In the genomic region with DNA sequence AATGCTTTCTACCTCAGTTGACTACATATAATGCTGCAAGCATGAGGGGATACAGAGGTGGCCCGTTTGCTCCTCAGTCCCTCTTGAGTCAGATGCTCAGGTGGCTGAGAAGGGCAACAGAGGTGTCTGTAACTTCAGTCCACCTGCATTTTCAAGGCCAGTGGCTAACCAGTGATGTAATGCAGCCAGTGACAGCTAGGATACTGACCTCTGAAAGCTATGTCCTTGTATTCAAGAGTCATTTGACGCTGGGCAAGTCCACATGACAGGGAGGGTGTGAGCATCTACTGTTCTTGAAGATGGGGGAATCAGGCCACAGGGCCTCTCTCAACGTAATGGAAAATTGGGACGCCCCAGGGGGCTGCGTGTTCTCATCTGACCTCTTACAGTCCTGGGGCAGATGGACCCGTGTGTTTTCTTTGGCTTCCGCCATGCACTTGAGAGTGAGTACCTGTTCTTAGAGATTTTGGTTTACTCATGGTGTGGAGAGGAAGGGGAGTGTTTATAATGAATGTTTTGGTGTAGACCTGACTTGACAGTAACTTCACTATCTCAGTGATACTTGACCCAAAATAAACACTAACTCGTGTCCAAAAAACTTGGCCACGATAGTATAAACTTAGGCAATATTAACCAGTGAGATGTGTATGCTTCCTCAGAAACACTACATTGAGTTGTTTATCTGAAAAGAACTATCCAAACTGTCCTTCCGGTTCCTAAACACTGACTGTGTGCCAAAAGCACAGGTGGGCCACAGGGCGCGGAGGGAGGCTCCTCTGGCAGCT, we compare ENCODE assay signal across 16 mouse cellular contexts. TPM values are rescaled to one million over a fixed set of nuclear protein-coding genes. Genes with fewer than 3 reads are reported as not detected.
DNase-seq lines count a peak whose midpoint lies in the region; ATAC-seq and TF ChIP-seq lines count a peak whose summit lies in the region.
"Had no signal": no experiment of that assay in that cellular context is flagged by ENCODE, and none has a peak within 500 bp of the region (broad histone marks: within the 10 kb centered on the region; RNA-seq: fewer than 3 reads in every experiment).

No protein-coding gene starts in this region.

- H3K4me1 ChIP-seq in heart, adult 2 months (ENCODE audit: control insufficient read depth, insufficient read depth, low read length) = peaks cover 4% of the 10 kb centered on the region; the same call in 1 of the 2 replicates
- peaks cover 6% of the 10 kb centered on the region; the same call in 1 of the 2 replicates for H3K4me1 ChIP-seq in heart, embryonic 11.5 days (ENCODE audit: control insufficient read depth, insufficient read depth, low read length)
- no peaks in the 10 kb centered on the region for H3K4me1 ChIP-seq in midbrain, embryonic 11.5 days (ENCODE audit: control insufficient read depth, insufficient read depth, low read length)
- no peaks in the 10 kb centered on the region for H3K4me1 ChIP-seq in midbrain, embryonic 10.5 days
- H3K4me1 ChIP-seq in intestine, embryonic 16.5 days (ENCODE audit: control insufficient read depth, insufficient read depth, low read length) = peaks cover 2% of the 10 kb centered on the region; the same call in 1 of the 2 replicates
- no peaks in the 10 kb centered on the region for H3K4me1 ChIP-seq in hindbrain, postnatal 0 days (ENCODE audit: insufficient read depth, low read length)
- H3K4me1 ChIP-seq: hindbrain, embryonic 12.5 days had no signal

- no peaks in the 10 kb centered on the region for H3K9me3 ChIP-seq in heart, embryonic 11.5 days (replicated peaks; ENCODE audit: control insufficient read depth, low read length)
- H3K9me3 ChIP-seq in midbrain, embryonic 11.5 days (ENCODE audit: control insufficient read depth, low read length) = no peaks in the 10 kb centered on the region
- H3K9me3 ChIP-seq in midbrain, embryonic 10.5 days (replicated peaks) = no peaks in the 10 kb centered on the region
- H3K9me3 ChIP-seq in intestine, embryonic 16.5 days (ENCODE audit: control insufficient read depth, low read length) = no peaks in the 10 kb centered on the region
- H3K9me3 ChIP-seq in hindbrain, postnatal 0 days (ENCODE audit: low read length) = no peaks in the 10 kb centered on the region
- H3K9me3 ChIP-seq: hindbrain, embryonic 12.5 days; kidney, embryonic 15.5 days; limb, embryonic 13.5 days had no signal

- DNase-seq in heart, adult 2 months = peak; percentile 64 to 68
- peak; percentile 65 for DNase-seq in midbrain, embryonic 11.5 days (ENCODE audit: low spot score, missing footprints)
- no peak for DNase-seq in midbrain, embryonic 10.5 days (ENCODE audit: low spot score)
- DNase-seq in heart, postnatal 10 days = peak; percentile 41 to 56
- no peak for DNase-seq in hindbrain, postnatal 0 days (ENCODE audit: low spot score)
- DNase-seq: adrenal gland, postnatal 25 days; cerebellum, adult 18-20 months; gastrocnemius, postnatal 10 days; lung, postnatal 36 days; thymus, postnatal 14 days had no signal

- TF ChIP-seq CTCF in heart, adult 2 months (IDR thresholded peaks at IDR 0.05) = no peak; the same call in 1 of the 2 replicates
- TF ChIP-seq CTCF in hindbrain, postnatal 0 days (IDR thresholded peaks at IDR 0.05; ENCODE audit: low read depth) = no peak

- no peak for TF ChIP-seq POLR2A in heart, adult 2 months (IDR thresholded peaks at IDR 0.05; ENCODE audit: insufficient read depth, low read depth, low read length)

- 0 out of 2 replicates have a peak, but pooled peaks have one; percentile 61 for TF ChIP-seq EP300 in heart, adult 2 months (IDR thresholded peaks at IDR 0.05; ENCODE audit: insufficient read depth, low read depth, low read length)

- no peaks in the 10 kb centered on the region for H3K79me2 ChIP-seq in heart, adult 2 months (replicated peaks; ENCODE audit: control insufficient read depth, insufficient read depth, low read length)

- peak overlapping the region; percentile 6 for H3K27ac ChIP-seq in heart, adult 2 months
- no peak overlapping the region for H3K27ac ChIP-seq in heart, embryonic 11.5 days (ENCODE audit: low read depth, low read length)
- H3K27ac ChIP-seq in midbrain, embryonic 11.5 days (ENCODE audit: low read depth, low read length) = no peak overlapping the region
- H3K27ac ChIP-seq in midbrain, embryonic 10.5 days (replicated peaks) = no peak overlapping the region
- no peak overlapping the region for H3K27ac ChIP-seq in intestine, embryonic 16.5 days (ENCODE audit: low read length)
- H3K27ac ChIP-seq in hindbrain, postnatal 0 days = no peak overlapping the region
- H3K27ac ChIP-seq: hindbrain, embryonic 12.5 days; kidney, embryonic 15.5 days; limb, embryonic 13.5 days had no signal

- no peak overlapping the region for H3K4me3 ChIP-seq in heart, adult 2 months
- H3K4me3 ChIP-seq in heart, embryonic 11.5 days (ENCODE audit: low read depth, low read length) = no peak overlapping the region
- H3K4me3 ChIP-seq in midbrain, embryonic 11.5 days (ENCODE audit: low read depth, low read length) = no peak overlapping the region
- H3K4me3 ChIP-seq in midbrain, embryonic 10.5 days = no peak overlapping the region
- H3K4me3 ChIP-seq in intestine, embryonic 16.5 days (ENCODE audit: low read length) = no peak overlapping the region
- no peak overlapping the region for H3K4me3 ChIP-seq in hindbrain, postnatal 0 days (ENCODE audit: low read length)
- H3K4me3 ChIP-seq: hindbrain, embryonic 12.5 days; kidney, embryonic 15.5 days; limb, embryonic 13.5 days had no signal

- no peaks in the 10 kb centered on the region for H3K27me3 ChIP-seq in heart, adult 2 months (ENCODE audit: control insufficient read depth, insufficient read depth, low read length)
- no peaks in the 10 kb centered on the region; the same call in 1 of the 2 replicates for H3K27me3 ChIP-seq in heart, embryonic 11.5 days (ENCODE audit: control insufficient read depth, insufficient read depth, low read length)
- H3K27me3 ChIP-seq in midbrain, embryonic 11.5 days (ENCODE audit: control insufficient read depth, insufficient read depth, low read length) = no peaks in the 10 kb centered on the region
- H3K27me3 ChIP-seq in midbrain, embryonic 10.5 days (ENCODE audit: low read depth, poor library complexity, severe bottlenecking) = no peaks in the 10 kb centered on the region
- H3K27me3 ChIP-seq in intestine, embryonic 16.5 days (replicated peaks; ENCODE audit: control insufficient read depth, insufficient read depth, low read length) = no peaks in the 10 kb centered on the region
- H3K27me3 ChIP-seq in hindbrain, postnatal 0 days (ENCODE audit: insufficient read depth, low read length) = no peaks in the 10 kb centered on the region
- H3K27me3 ChIP-seq: hindbrain, embryonic 12.5 days; kidney, embryonic 15.5 days; limb, embryonic 13.5 days had no signal

- no peaks in the 10 kb centered on the region for H3K36me3 ChIP-seq in heart, adult 2 months (ENCODE audit: control insufficient read depth, insufficient read depth, low read length)
- no peaks in the 10 kb centered on the region for H3K36me3 ChIP-seq in heart, embryonic 11.5 days (ENCODE audit: control insufficient read depth, insufficient read depth, low read length)
- no peaks in the 10 kb centered on the region for H3K36me3 ChIP-seq in midbrain, embryonic 11.5 days (ENCODE audit: control insufficient read depth, insufficient read depth, low read length)
- H3K36me3 ChIP-seq in midbrain, embryonic 10.5 days = no peaks in the 10 kb centered on the region
- H3K36me3 ChIP-seq in intestine, embryonic 16.5 days (ENCODE audit: control insufficient read depth, insufficient read depth, low read length) = no peaks in the 10 kb centered on the region
- H3K36me3 ChIP-seq in hindbrain, postnatal 0 days (ENCODE audit: insufficient read depth, low read length) = no peaks in the 10 kb centered on the region
- H3K36me3 ChIP-seq: hindbrain, embryonic 12.5 days; kidney, embryonic 15.5 days; limb, embryonic 13.5 days had no signal

- intact Hi-C loops in heart, adult 2 months (cut with DNase I) = no loop called here
- intact Hi-C loops in heart, postnatal 10 days (cut with DNase I) = no loop called here

- no peak overlapping the region for H3K9ac ChIP-seq in heart, adult 2 months (ENCODE audit: low read depth, low read length)
- H3K9ac ChIP-seq in heart, embryonic 11.5 days (ENCODE audit: low read depth, low read length) = no peak overlapping the region
- no peak overlapping the region for H3K9ac ChIP-seq in midbrain, embryonic 11.5 days (ENCODE audit: low read length)
- no peak overlapping the region for H3K9ac ChIP-seq in intestine, embryonic 16.5 days (ENCODE audit: low read depth, low read length)
- H3K9ac ChIP-seq in hindbrain, postnatal 0 days (replicated peaks; ENCODE audit: low read length) = no peak overlapping the region
- H3K9ac ChIP-seq: hindbrain, embryonic 12.5 days; kidney, embryonic 15.5 days; limb, embryonic 13.5 days had no signal

- ATAC-seq in heart, embryonic 11.5 days (replicated peaks; ENCODE audit: insufficient number of reproducible peaks, low FRiP score, low TSS enrichment) = no peak
- ATAC-seq in midbrain, embryonic 11.5 days (ENCODE audit: low FRiP score) = no peak
- peak; percentile 64; the same call in 1 of the 2 replicates for ATAC-seq in intestine, embryonic 16.5 days
- no peak for ATAC-seq in hindbrain, postnatal 0 days
- ATAC-seq: inflammation-experienced regulatory T-cells, adult 6 months had no signal

- no peak overlapping the region for H3K4me2 ChIP-seq in heart, embryonic 11.5 days
- H3K4me2 ChIP-seq in midbrain, embryonic 11.5 days = no peak overlapping the region
- H3K4me2 ChIP-seq in intestine, embryonic 16.5 days (ENCODE audit: low read depth, low read length) = no peak overlapping the region
- no peak overlapping the region for H3K4me2 ChIP-seq in hindbrain, postnatal 0 days (ENCODE audit: low read depth, low read length)
- H3K4me2 ChIP-seq: hindbrain, embryonic 12.5 days; kidney, embryonic 15.5 days; limb, embryonic 13.5 days had no signal

- WGBS in heart, adult 2 months = 66% methylated on average over 12 of the region's 12 CpGs
- 75% methylated on average over 12 of the region's 12 CpGs for WGBS in heart, embryonic 11.5 days (ENCODE audit: insufficient replicate concordance)
- 91% methylated on average over 12 of the region's 12 CpGs for WGBS in midbrain, embryonic 11.5 days
- WGBS in midbrain, embryonic 10.5 days = 89% methylated on average over 12 of the region's 12 CpGs
- 62% methylated on average over 12 of the region's 12 CpGs for WGBS in intestine, embryonic 16.5 days
- 87% methylated on average over 12 of the region's 12 CpGs for WGBS in hindbrain, postnatal 0 days

RNA-seq across cellular contexts. Expression of gene Pcsk6, which starts 48.0 kb away (rescaled TPM):
- 10 to 100 TPM; 36.0 to 44.0 TPM for total RNA-seq in heart, adult 2 months (2021)
- polyA plus RNA-seq in heart, adult 2 months (2012; rRNA removed) = 27.9 and 41.2 TPM in 2 replicates
- 5.7 and 6.1 TPM in 2 replicates for polyA plus RNA-seq in heart, embryonic 11.5 days (2014; fragmentation: Nextera tagmentation; extraction: Ambion mirVana)
- polyA plus RNA-seq in midbrain, embryonic 11.5 days (2014; fragmentation: Nextera tagmentation; extraction: Ambion mirVana) = 0.69 and 0.85 TPM in 2 replicates
- 0.70 and 0.74 TPM in 2 replicates for polyA plus RNA-seq in midbrain, embryonic 10.5 days (2016; fragmentation: Nextera tagmentation; extraction: Ambion mirVana)
- total RNA-seq in heart, postnatal 10 days (2021) = 10 to 100 TPM; 75.5 to 83.3 TPM
- 2.2 and 2.3 TPM in 2 replicates for polyA plus RNA-seq in intestine, embryonic 16.5 days (2015; fragmentation: Nextera tagmentation; extraction: Ambion mirVana)
- total RNA-seq in hindbrain, postnatal 0 days (2014; rRNA removed) = 13.0 and 20.1 TPM in 2 replicates
- 2.0 and 2.1 TPM in 2 replicates for polyA plus RNA-seq in hindbrain, postnatal 0 days (2015; fragmentation: Nextera tagmentation; extraction: Ambion mirVana)
- polyA plus RNA-seq: inflammation-experienced regulatory T-cells, adult 6 months had no signal

Comparison
In these comparisons a context has a peak if more than half of its experiments do, and no peak if none do; other contexts are left out.
1. DNase-seq: peak in heart, adult 2 months (2 of 2), midbrain, embryonic 11.5 days (single experiment) and heart, postnatal 10 days (2 of 2); none in midbrain, embryonic 10.5 days (single experiment) and hindbrain, postnatal 0 days (single experiment).